In the genomic region with DNA sequence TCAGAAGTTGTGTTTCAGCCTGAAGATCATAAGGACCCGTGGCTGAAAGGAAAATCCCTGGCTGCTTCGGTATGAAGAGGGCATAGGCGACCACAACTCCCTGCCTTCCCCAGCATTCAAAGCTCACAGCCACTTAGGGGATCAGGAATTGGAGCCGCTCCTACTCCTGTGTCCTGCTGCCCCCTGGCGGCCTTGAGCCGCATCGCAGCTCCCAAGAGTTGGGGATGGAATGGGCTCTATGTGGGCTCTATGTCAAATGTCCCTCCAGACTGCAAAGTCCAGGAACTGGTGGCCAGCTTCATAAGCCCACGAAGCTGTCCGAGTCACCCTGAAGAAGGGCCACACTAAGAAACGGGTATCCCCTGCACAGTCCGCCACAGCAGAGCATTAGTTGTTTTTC, we compare ENCODE assay signal across 8 mouse cellular contexts. TPM values are rescaled to one million over a fixed set of nuclear protein-coding genes. Genes with fewer than 3 reads are reported as not detected.
A peak's percentile ranks its signal among the peaks of the same experiment; 100 is the strongest.
DNase-seq lines count a peak whose midpoint lies in the region; ATAC-seq lines count a peak whose summit lies in the region.

No protein-coding gene starts in this region.

- no peaks in the 10 kb centered on the region for H3K36me3 ChIP-seq in forebrain, embryonic 15.5 days
- no peaks in the 10 kb centered on the region for H3K36me3 ChIP-seq in hindbrain, embryonic 11.5 days (ENCODE audit: control insufficient read depth, insufficient read depth, low read length)

- WGBS in forebrain, embryonic 15.5 days, result 5% methylated on average over 11 of the region's 11 CpGs
- 5% methylated on average over 11 of the region's 11 CpGs for WGBS in hindbrain, embryonic 11.5 days

- H3K27me3 ChIP-seq in forebrain, embryonic 15.5 days, result peaks cover 13% of the 10 kb centered on the region
- peaks cover 10% of the 10 kb centered on the region for H3K27me3 ChIP-seq in hindbrain, embryonic 11.5 days (ENCODE audit: control insufficient read depth, insufficient read depth, low read length)

- H3K27ac ChIP-seq in forebrain, embryonic 15.5 days (replicated peaks), result no peak overlapping the region
- H3K27ac ChIP-seq in hindbrain, embryonic 11.5 days (ENCODE audit: low read depth, low read length), result no peak overlapping the region

- DNase-seq in MEL-GATA-1-ER (ENCODE audit: extremely low read depth, low read depth), result peak; percentile 62
- peak; percentile 64 for DNase-seq in cerebellum, adult 11-12 months
- peak; percentile 92 for DNase-seq in hindbrain, embryonic 11.5 days (ENCODE audit: low spot score)
- peak; percentile 89 to 93 for DNase-seq in layer of hippocampus, postnatal 10 days (ENCODE audit: low spot score in 2 of 2)
- DNase-seq in lung, postnatal 14 days, result peak; percentile 95
- peak; percentile 83 for DNase-seq in ovary, postnatal 36 days (ENCODE audit: low spot score)
- peak; percentile 88 for DNase-seq in thymus, postnatal 14 days

- no peak overlapping the region for H3K4me3 ChIP-seq in forebrain, embryonic 15.5 days
- no peak overlapping the region for H3K4me3 ChIP-seq in hindbrain, embryonic 11.5 days (ENCODE audit: low read depth, low read length)

- peak; percentile 43; the same call in 1 of the 2 replicates for ATAC-seq in forebrain, embryonic 15.5 days (replicated peaks)
- 0 out of 2 replicates have a peak, but pooled peaks have one; percentile 25 for ATAC-seq in hindbrain, embryonic 11.5 days (ENCODE audit: low FRiP score)

- no peaks in the 10 kb centered on the region for H3K4me1 ChIP-seq in forebrain, embryonic 15.5 days
- H3K4me1 ChIP-seq in hindbrain, embryonic 11.5 days (replicated peaks; ENCODE audit: control insufficient read depth, insufficient read depth, low read length), result no peaks in the 10 kb centered on the region

- no peak overlapping the region for H3K4me2 ChIP-seq in forebrain, embryonic 15.5 days (replicated peaks)
- no peak overlapping the region for H3K4me2 ChIP-seq in hindbrain, embryonic 11.5 days (replicated peaks; ENCODE audit: low read depth, low read length)

- no peak overlapping the region for H3K9ac ChIP-seq in forebrain, embryonic 15.5 days (replicated peaks)
- H3K9ac ChIP-seq in hindbrain, embryonic 11.5 days (ENCODE audit: low read depth, low read length), result no peak overlapping the region

- H3K9me3 ChIP-seq in forebrain, embryonic 15.5 days, result no peaks in the 10 kb centered on the region
- no peaks in the 10 kb centered on the region for H3K9me3 ChIP-seq in hindbrain, embryonic 11.5 days (ENCODE audit: control insufficient read depth, low read length)

RNA-seq across cellular contexts. Expression of gene H2-D1, which starts 12.2 kb away (rescaled TPM):
- 48.1 and 50.1 TPM in 2 replicates for polyA plus RNA-seq in forebrain, embryonic 15.5 days (2015; fragmentation: Nextera tagmentation; extraction: Ambion mirVana)
- polyA plus RNA-seq in hindbrain, embryonic 11.5 days (2014; fragmentation: Nextera tagmentation; extraction: Ambion mirVana), result 42.9 and 43.2 TPM in 2 replicates
- total RNA-seq in layer of hippocampus, postnatal 10 days (2021), result 10 to 100 TPM; 15.2 to 17.5 TPM

RNA-seq across cellular contexts. Expression of gene Ddx39b, which starts 33.2 kb away (rescaled TPM):
- polyA plus RNA-seq in forebrain, embryonic 15.5 days (2015; fragmentation: Nextera tagmentation; extraction: Ambion mirVana), result 478 and 488 TPM in 2 replicates
- polyA plus RNA-seq in hindbrain, embryonic 11.5 days (2014; fragmentation: Nextera tagmentation; extraction: Ambion mirVana), result 633 and 640 TPM in 2 replicates
- total RNA-seq in layer of hippocampus, postnatal 10 days (2021), result 100 to 1,000 TPM; 257 to 272 TPM

RNA-seq across cellular contexts. Expression of gene Nfkbil1, which starts 39.2 kb away (rescaled TPM):
- polyA plus RNA-seq in forebrain, embryonic 15.5 days (2015; fragmentation: Nextera tagmentation; extraction: Ambion mirVana), result 11.7 and 12.3 TPM in 2 replicates
- 2.3 and 3.7 TPM in 2 replicates for polyA plus RNA-seq in hindbrain, embryonic 11.5 days (2014; fragmentation: Nextera tagmentation; extraction: Ambion mirVana)
- total RNA-seq in layer of hippocampus, postnatal 10 days (2021), result 10 to 100 TPM; 14.2 to 15.5 TPM

RNA-seq across cellular contexts. Expression of gene Atp6v1g2, which starts 41.3 kb away (rescaled TPM):
- polyA plus RNA-seq in forebrain, embryonic 15.5 days (2015; fragmentation: Nextera tagmentation; extraction: Ambion mirVana), result 38.2 and 41.5 TPM in 2 replicates
- 14.7 and 16.8 TPM in 2 replicates for polyA plus RNA-seq in hindbrain, embryonic 11.5 days (2014; fragmentation: Nextera tagmentation; extraction: Ambion mirVana)
- total RNA-seq in layer of hippocampus, postnatal 10 days (2021), result 100 to 1,000 TPM; 310 to 356 TPM

RNA-seq across cellular contexts. Expression of gene H2-Q1, which starts 45.4 kb away (rescaled TPM):
- 0.27 and 0.32 TPM in 2 replicates for polyA plus RNA-seq in forebrain, embryonic 15.5 days (2015; fragmentation: Nextera tagmentation; extraction: Ambion mirVana)
- not detected in 2 replicates for polyA plus RNA-seq in hindbrain, embryonic 11.5 days (2014; fragmentation: Nextera tagmentation; extraction: Ambion mirVana)
- total RNA-seq in layer of hippocampus, postnatal 10 days (2021), result under 1 TPM in 1 of 2 experiments, not detected in 1; 0.74 TPM
